Mouse (Mus musculus): ENCODE measurements around the gene Arfgap1. TPM values are rescaled to one million over a fixed set of nuclear protein-coding genes. Genes with fewer than 3 reads are reported as not detected.
A peak's percentile ranks its signal among the peaks of the same experiment; 100 is the strongest.

The Arfgap1 gene
- polyA plus RNA-seq, 1 experiment from 2014 or later, result 50.2 TPM

DNA sequence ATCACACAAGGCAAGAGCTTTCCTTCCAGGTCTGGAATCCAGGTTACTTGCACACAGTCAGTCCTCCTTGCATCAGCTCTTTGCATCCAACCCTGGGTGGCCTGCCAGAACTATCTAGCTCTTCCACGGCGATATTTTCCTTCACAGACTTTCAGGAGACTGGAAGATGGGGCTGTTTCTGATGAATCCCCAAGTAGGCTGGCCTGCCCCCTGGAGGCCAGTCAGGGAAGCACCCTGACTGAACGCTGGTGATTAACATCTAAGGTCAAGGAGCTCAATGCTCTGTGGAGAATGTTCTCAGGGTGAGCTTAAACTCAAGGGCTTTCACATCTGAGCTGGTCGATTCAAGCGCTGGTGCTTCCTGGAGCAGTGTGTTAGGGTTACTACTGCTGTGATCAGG, 3.1 kb upstream of the Arfgap1 start:
- DNase-seq (ENCODE audit: low spot score) (peak; percentile 88), ATAC-seq (ENCODE audit: low FRiP score) (peak; percentile 18; the same call in 1 of the 2 replicates)
- peaks cover 7% of the 10 kb centered on the region; the same call in 1 of the 2 replicates for H3K4me1 ChIP-seq (replicated peaks; ENCODE audit: control insufficient read depth, insufficient read depth, low read length)
- no peaks in the 10 kb centered on the region for H3K27me3 ChIP-seq (ENCODE audit: control insufficient read depth, insufficient read depth, low read length)
- H3K27ac ChIP-seq (ENCODE audit: low read depth, low read length), result no peak overlapping the region
- H3K9ac ChIP-seq (ENCODE audit: low read depth, low read length), result no peak overlapping the region; the same call in 1 of the 2 replicates
- H3K36me3 ChIP-seq (ENCODE audit: control insufficient read depth, insufficient read depth, low read length), result no peaks in the 10 kb centered on the region
- no peak overlapping the region for H3K4me2 ChIP-seq (replicated peaks; ENCODE audit: low read depth, low read length)
- WGBS, result 7% methylated on average over 5 of the region's 5 CpGs
- no peak overlapping the region for H3K4me3 ChIP-seq (ENCODE audit: low read depth, low read length)
- no peaks in the 10 kb centered on the region for H3K9me3 ChIP-seq (ENCODE audit: control insufficient read depth, low read length)

- peak overlapping the region; percentile 92 for H3K9ac ChIP-seq (ENCODE audit: low read depth, low read length)
- H3K4me3 ChIP-seq (ENCODE audit: low read depth, low read length), result peak overlapping the region; percentile 92
- H3K4me1 ChIP-seq (replicated peaks; ENCODE audit: control insufficient read depth, insufficient read depth, low read length), result peaks cover 7% of the 10 kb centered on the region; the same call in 1 of the 2 replicates
- H3K27me3 ChIP-seq (ENCODE audit: control insufficient read depth, insufficient read depth, low read length), result no peaks in the 10 kb centered on the region
- H3K9me3 ChIP-seq (ENCODE audit: control insufficient read depth, low read length), result no peaks in the 10 kb centered on the region
- DNase-seq (ENCODE audit: low spot score) (no peak), ATAC-seq (ENCODE audit: low FRiP score) (no peak)
- H3K36me3 ChIP-seq (ENCODE audit: control insufficient read depth, insufficient read depth, low read length), result 0 out of 2 replicates have a peak, but pooled peaks cover 2% of the 10 kb centered on the region
- peak overlapping the region; percentile 95 for H3K4me2 ChIP-seq (replicated peaks; ENCODE audit: low read depth, low read length)
- 16% methylated on average over 14 of the region's 14 CpGs for WGBS
- H3K27ac ChIP-seq (ENCODE audit: low read depth, low read length), result peak overlapping the region; percentile 83
Observed at GRCm38 (mm10) chr2:180966092-180966882, 738 bp upstream of the Arfgap1 start.

- DNase-seq (ENCODE audit: low spot score) (no peak), ATAC-seq (ENCODE audit: low FRiP score) (no peak)
- Histone ChIP-seq H3K4me1 (replicated peaks; ENCODE audit: control insufficient read depth, insufficient read depth, low read length) (no peaks in the 10 kb centered on the region), H3K9ac (ENCODE audit: low read depth, low read length) (no peak overlapping the region), H3K27ac (ENCODE audit: low read depth, low read length) (no peak overlapping the region), H3K4me3 (ENCODE audit: low read depth, low read length) (no peak overlapping the region), H3K4me2 (replicated peaks; ENCODE audit: low read depth, low read length) (no peak overlapping the region), H3K9me3 (ENCODE audit: control insufficient read depth, low read length) (no peaks in the 10 kb centered on the region), H3K36me3 (ENCODE audit: control insufficient read depth, insufficient read depth, low read length) (peaks cover 18% of the 10 kb centered on the region), H3K27me3 (ENCODE audit: control insufficient read depth, insufficient read depth, low read length) (no peaks in the 10 kb centered on the region)
- 91% methylated on average over 6 of the region's 6 CpGs for WGBS
Observed at GRCm38 (mm10) chr2:180981133-180981532, 14.1 kb downstream of the Arfgap1 start.

GRCm38 (mm10) chr2:180985635-180986034, 18.6 kb downstream of the Arfgap1 start:
- Histone ChIP-seq H3K4me2 (replicated peaks; ENCODE audit: low read depth, low read length) (no peak overlapping the region), H3K36me3 (ENCODE audit: control insufficient read depth, insufficient read depth, low read length) (peaks cover 4% of the 10 kb centered on the region; the same call in 1 of the 2 replicates), H3K27ac (ENCODE audit: low read depth, low read length) (no peak overlapping the region), H3K4me1 (replicated peaks; ENCODE audit: control insufficient read depth, insufficient read depth, low read length) (peaks cover 4% of the 10 kb centered on the region), H3K27me3 (ENCODE audit: control insufficient read depth, insufficient read depth, low read length) (no peaks in the 10 kb centered on the region), H3K4me3 (ENCODE audit: low read depth, low read length) (no peak overlapping the region), H3K9ac (ENCODE audit: low read depth, low read length) (no peak overlapping the region), H3K9me3 (ENCODE audit: control insufficient read depth, low read length) (no peaks in the 10 kb centered on the region)
- 89% methylated on average over 2 of the region's 2 CpGs for WGBS
- no peak for ATAC-seq (ENCODE audit: low FRiP score)
- DNase-seq (ENCODE audit: low spot score), result no peak

DNA sequence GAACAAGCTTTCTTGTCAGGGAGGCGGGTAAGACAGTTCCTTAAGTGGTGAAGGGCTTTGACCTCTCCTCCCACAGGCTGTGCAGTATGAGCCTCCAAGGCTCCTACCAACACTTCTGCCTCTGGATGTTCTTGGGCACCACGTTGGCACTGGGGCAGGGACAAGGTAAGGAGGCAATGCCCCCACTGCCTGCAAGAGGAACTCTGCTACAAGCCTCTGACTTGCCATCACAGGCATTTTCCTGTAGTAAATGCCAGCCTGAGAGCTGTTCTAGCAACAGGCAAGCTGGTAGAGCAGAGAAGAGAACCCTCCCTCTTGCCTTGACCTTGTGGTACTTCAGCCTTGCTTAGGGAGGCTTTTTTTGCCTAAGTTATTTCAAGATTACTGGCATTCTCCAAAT, 19.4 kb downstream of the Arfgap1 start, which contains the start of gene Col20a1:
TSS of gene Col20a1 (plus strand) at position 87 of the 400 bp plus-strand sequence.
- H3K27ac ChIP-seq (ENCODE audit: low read depth, low read length), result no peak within 1 kb of the TSS; the same call in 1 of the 2 replicates
- 46% methylated on average over 2 of the region's 2 CpGs for WGBS
- peaks cover 4% of the 10 kb centered on the region for H3K4me1 ChIP-seq (replicated peaks; ENCODE audit: control insufficient read depth, insufficient read depth, low read length)
- DNase-seq (ENCODE audit: low spot score), result no peak
- no peak within 1 kb of the TSS for H3K4me3 ChIP-seq (ENCODE audit: low read depth, low read length)
- no peaks in the 10 kb centered on the region for H3K27me3 ChIP-seq (ENCODE audit: control insufficient read depth, insufficient read depth, low read length)
- ATAC-seq (ENCODE audit: low FRiP score), result no peak
- H3K36me3 ChIP-seq (ENCODE audit: control insufficient read depth, insufficient read depth, low read length), result 0 out of 2 replicates have a peak, but pooled peaks cover 4% of the 10 kb centered on the region
- no peak within 1 kb of the TSS for H3K9ac ChIP-seq (ENCODE audit: low read depth, low read length)
- no peaks in the 10 kb centered on the region for H3K9me3 ChIP-seq (ENCODE audit: control insufficient read depth, low read length)
- H3K4me2 ChIP-seq (replicated peaks; ENCODE audit: low read depth, low read length), result no peak within 1 kb of the TSS

DNA sequence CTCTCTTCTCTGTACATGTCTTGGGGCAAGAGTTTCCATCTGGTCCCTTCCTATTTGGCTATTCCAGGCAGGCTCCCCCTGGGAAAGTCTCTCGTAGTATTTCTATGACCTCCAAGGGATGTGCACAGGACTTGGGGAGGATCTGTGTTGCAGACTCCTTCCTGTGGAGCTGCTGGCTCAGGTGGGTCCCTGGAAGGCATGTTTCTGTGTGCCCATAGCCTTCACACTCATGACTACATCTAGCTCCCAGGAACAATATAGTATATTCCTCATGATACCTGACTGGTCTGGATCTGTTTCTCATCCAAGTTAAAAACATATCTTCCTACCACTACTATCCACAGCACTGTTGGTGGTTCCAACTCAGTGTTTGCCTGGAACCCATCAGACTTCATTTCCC, 20.0 kb downstream of the Arfgap1 start:
- no peak for DNase-seq (ENCODE audit: low spot score)
- no peak for ATAC-seq (ENCODE audit: low FRiP score)
- Histone ChIP-seq H3K4me2 (replicated peaks; ENCODE audit: low read depth, low read length) (no peak overlapping the region), H3K36me3 (ENCODE audit: control insufficient read depth, insufficient read depth, low read length) (0 out of 2 replicates have a peak, but pooled peaks cover 2% of the 10 kb centered on the region), H3K4me1 (replicated peaks; ENCODE audit: control insufficient read depth, insufficient read depth, low read length) (peaks cover 4% of the 10 kb centered on the region), H3K9me3 (ENCODE audit: control insufficient read depth, low read length) (no peaks in the 10 kb centered on the region), H3K27me3 (ENCODE audit: control insufficient read depth, insufficient read depth, low read length) (no peaks in the 10 kb centered on the region), H3K27ac (ENCODE audit: low read depth, low read length) (no peak overlapping the region), H3K9ac (ENCODE audit: low read depth, low read length) (no peak overlapping the region), H3K4me3 (ENCODE audit: low read depth, low read length) (no peak overlapping the region)
- WGBS, result 71% methylated on average over 1 of the region's 1 CpGs

DNA sequence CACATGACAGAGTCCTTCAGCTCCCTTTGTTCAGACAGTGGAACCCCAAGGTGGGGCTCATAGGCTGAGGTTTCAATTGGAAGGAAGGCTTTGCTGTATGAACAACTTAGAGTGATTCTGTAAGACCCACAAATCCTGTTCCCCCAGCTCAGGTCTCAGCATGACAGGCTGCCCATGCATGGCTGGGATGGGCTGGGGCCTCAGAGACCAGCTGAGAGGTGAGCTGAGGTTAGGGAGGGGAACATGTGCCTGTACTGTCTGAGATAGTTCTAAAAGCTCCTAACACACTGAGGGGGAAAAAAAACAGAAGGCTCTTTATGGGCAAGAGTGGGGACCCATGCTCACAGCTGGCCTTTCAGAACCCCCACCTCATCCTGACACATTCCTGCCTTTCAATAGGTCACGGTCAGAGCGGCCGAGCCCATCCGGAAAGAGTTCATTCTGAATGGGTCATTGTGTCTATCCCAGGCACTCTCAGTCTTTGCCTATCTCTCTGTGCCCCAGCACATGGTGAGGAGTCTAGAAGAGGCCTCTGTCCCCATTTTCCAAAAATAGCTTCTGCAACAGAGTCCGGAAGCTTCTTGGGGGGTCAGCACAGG, 20.5 kb downstream of the Arfgap1 start:
- peak; percentile 19 for DNase-seq (ENCODE audit: low spot score)
- WGBS, result 53% methylated on average over 5 of the region's 5 CpGs
- Histone ChIP-seq H3K4me2 (replicated peaks; ENCODE audit: low read depth, low read length) (no peak overlapping the region), H3K9me3 (ENCODE audit: control insufficient read depth, low read length) (no peaks in the 10 kb centered on the region), H3K9ac (ENCODE audit: low read depth, low read length) (no peak overlapping the region), H3K27ac (ENCODE audit: low read depth, low read length) (peak overlapping the region; percentile 45), H3K36me3 (ENCODE audit: control insufficient read depth, insufficient read depth, low read length) (no peaks in the 10 kb centered on the region), H3K27me3 (ENCODE audit: control insufficient read depth, insufficient read depth, low read length) (no peaks in the 10 kb centered on the region), H3K4me3 (ENCODE audit: low read depth, low read length) (no peak overlapping the region), H3K4me1 (replicated peaks; ENCODE audit: control insufficient read depth, insufficient read depth, low read length) (peaks cover 4% of the 10 kb centered on the region)
- ATAC-seq (ENCODE audit: low FRiP score), result peak; percentile 74; the same call in 1 of the 2 replicates

DNA sequence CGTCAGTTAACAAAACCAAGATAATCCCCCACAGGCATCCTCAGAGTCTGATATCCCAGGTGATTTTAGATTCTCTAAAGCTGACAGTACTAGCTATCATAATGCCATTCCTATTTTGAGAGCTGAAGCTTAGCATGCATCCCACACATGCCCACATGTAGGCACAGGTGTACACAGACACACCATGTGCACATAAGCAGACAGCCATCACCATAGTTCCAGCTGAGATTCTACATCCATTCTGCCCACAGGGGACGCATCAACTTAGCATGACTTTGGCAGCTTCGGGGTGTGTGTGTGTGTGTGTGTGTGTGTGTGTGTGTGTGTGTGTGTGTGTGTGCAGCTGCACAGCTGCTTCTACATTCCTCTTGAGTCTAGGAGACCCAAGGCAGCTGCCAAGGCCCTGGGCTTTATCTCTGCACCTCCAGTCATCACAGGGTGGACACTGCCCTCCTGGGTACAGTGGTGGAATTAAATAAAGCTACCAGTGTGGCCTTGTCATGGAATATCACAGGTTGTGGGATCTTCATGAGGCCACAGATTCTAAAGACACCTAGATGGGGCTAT, 21.4 kb downstream of the Arfgap1 start:
- Histone ChIP-seq H3K27me3 (ENCODE audit: control insufficient read depth, insufficient read depth, low read length) (no peaks in the 10 kb centered on the region), H3K4me3 (ENCODE audit: low read depth, low read length) (no peak overlapping the region), H3K4me1 (replicated peaks; ENCODE audit: control insufficient read depth, insufficient read depth, low read length) (peaks cover 4% of the 10 kb centered on the region), H3K4me2 (replicated peaks; ENCODE audit: low read depth, low read length) (no peak overlapping the region), H3K9me3 (ENCODE audit: control insufficient read depth, low read length) (no peaks in the 10 kb centered on the region), H3K9ac (ENCODE audit: low read depth, low read length) (no peak overlapping the region), H3K36me3 (ENCODE audit: control insufficient read depth, insufficient read depth, low read length) (no peaks in the 10 kb centered on the region), H3K27ac (ENCODE audit: low read depth, low read length) (no peak overlapping the region; the same call in 1 of the 2 replicates)
- ATAC-seq (ENCODE audit: low FRiP score) (no peak), DNase-seq (ENCODE audit: low spot score) (no peak)
- 70% methylated on average over 3 of the region's 3 CpGs for WGBS

Measured in hindbrain, embryonic 11.5 days (tissue).